Mouse (Mus musculus) cerebellum, adult 9-11 months (tissue): ENCODE results near the gene Shroom4.
"Not testable (repeated sequence)": the region's sequence is repeated elsewhere in the genome, so short reads cannot be mapped to it uniquely, and the experiment has no call there.

Experiments used
- DNase-seq: peaks from one replicate; pipeline ENCODE4 v3.0.0; 2022

Shroom4 gene

DNA sequence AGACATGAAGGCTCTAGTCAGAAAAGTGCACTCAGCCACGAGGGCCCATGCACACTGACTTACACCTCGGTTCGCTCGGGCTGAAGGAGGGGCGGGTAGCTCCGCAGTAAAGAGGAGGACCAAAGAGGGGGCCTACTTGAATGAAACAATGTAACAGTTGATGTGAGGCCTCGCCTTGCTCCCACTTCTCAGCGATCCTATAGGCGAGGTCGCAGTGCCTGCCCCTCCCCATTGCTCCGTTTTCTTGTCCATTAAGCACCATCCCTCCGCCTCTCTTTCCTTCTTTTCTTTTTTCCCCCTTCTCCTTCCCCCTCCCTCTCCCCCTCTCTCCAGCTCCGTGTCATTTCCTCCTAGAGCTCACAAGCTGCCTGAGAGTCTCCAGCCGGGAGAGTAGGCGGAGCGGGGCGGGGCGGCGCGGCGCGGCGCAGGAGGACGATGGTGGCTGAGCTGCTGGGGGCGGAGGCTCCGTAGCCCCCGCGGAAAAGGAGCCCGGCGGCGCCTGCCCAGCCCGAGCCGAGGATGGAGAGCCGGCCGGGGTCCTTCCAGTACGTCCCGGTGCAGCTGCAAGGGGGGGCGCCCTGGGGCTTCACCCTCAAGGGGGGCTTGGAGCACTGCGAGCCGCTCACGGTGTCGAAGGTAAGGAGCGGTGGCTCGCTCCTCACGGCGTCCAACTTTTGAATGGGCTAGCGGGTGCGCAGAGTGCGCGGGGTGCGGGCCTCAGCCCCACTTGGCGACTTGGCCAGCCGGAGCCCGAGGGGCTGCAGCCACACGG lies at the start of gene Shroom4:
Shroom4 (plus strand) TSS at position 229 of the 772 bp plus-strand sequence.
- DNase-seq: peak; percentile 47

DNA sequence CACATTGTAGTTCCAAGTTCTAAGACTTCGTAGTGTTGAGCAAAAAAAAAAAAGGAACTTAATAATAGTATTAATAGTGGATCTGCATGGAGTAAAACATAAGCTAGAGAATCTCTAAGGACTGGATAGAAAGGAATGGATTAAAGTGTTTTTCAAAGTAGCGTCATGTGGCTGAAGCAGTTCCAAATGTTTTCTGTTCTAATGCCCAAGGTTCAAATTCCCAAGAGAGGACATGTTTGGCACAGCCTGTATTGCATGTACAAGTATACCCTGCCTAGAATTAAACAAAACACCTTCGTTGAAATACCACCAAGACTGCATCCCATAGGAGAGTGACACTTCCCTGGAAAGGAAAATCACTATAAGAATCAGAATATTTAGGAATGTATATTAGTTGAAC lies 42.8 kb upstream of the Shroom4 start:
- DNase-seq: no peak

DNA sequence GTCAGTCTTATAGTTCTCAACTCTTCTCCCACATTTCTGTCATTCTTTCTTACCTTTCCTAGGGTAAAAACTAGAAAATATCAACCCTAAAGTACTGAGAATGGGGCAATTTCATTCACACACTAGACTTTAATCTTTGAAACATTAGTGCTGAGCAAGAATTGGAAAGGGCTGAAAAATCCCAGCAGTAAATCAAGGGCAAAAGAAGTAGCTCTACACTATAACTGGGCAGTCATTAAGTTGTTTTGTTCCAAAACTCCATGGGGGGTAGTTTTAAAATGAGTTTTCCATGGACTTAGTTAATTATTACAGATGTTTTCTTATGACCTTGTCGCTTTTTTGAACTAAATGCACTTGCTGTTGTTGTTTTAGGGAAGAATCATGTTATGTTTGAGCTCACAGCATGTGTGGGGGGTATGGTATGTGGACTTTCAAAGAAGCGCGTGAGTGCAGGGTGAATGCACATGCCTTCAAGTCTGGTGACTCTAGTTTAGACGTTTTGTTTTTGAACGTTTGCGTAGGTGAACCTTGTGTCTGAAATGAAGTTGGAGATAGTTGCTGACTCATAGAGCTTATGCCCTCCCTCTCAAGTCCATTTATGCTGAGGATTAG lies 42.0 kb upstream of the Shroom4 start:
- DNase-seq: no peak

DNA sequence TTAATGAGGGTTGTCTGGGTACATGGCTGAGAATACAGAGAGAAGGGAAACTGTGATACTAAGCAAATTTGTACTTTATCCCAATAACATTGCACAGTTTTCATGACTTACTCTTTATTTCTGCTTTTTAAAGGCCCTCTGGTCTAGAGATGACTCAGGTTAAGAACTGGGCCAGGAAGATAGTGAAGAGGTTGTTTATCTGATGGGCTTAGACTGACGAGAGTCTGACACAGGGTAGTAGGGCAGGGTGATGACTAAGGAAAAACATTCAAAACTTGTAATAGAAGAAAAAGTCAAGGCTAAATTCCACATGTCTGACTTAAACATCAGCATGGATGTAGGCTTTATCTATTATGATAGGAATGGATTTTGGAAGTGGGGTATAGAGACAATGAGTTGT lies 30.8 kb upstream of the Shroom4 start:
- DNase-seq: no peak

DNA sequence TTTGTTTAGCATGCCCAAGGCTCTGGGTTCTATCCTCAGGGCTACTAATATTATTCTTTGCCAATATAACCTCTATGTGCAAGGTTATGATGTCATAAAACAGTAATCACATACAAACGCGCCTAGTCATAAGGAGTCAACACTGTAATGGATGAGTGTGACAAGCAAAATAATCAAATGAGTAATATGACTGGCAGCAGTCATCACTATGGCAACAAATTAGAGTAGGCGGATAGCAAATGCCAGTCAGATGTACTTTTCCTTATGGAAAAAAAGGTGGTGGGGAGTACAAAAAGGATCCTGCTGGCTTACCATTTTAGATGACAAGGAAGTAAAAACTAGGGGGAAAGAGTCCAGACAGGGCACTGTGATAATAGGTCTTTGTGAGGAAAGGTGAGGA lies 28.9 kb upstream of the Shroom4 start:
- no peak for DNase-seq

DNA sequence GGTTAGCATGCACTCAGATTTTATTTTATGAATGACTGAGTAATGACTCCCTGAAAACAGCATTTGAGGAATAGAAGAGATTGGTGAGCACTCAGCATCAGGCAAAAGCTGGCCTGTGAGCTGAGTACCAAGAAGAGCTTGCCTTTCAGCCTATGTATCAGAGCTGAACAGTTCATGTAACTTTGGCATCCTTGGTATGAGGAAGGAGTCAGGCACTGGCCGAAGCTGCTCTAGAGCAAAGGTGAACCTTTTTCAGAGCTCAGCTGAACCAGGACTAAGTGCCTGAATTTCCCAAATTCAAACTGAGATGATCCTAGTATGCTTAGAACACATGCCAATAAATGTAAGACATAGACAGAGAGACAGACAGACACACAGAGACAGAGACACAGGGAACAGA lies 5.8 kb upstream of the Shroom4 start:
- no peak for DNase-seq

DNA sequence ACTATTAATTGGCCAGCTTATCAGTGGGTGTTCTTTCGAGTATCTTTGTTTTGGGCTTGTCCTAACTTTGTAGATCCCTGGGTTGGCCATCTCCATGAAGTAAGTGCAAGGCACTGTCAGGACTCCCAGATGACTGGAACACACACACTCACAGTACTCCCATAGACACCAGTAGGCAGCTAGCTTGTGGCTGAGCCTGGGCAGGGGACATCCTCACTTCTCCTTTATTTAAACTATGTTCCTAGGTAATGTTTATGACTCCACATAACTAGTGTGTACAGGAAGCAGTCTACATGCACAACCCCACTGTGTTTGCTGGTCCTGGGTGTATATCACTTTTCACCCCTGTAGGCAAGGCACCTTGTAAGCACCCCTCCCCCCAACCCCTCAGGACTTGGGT lies 461 bp upstream of the Shroom4 start:
- no peak for DNase-seq

DNA sequence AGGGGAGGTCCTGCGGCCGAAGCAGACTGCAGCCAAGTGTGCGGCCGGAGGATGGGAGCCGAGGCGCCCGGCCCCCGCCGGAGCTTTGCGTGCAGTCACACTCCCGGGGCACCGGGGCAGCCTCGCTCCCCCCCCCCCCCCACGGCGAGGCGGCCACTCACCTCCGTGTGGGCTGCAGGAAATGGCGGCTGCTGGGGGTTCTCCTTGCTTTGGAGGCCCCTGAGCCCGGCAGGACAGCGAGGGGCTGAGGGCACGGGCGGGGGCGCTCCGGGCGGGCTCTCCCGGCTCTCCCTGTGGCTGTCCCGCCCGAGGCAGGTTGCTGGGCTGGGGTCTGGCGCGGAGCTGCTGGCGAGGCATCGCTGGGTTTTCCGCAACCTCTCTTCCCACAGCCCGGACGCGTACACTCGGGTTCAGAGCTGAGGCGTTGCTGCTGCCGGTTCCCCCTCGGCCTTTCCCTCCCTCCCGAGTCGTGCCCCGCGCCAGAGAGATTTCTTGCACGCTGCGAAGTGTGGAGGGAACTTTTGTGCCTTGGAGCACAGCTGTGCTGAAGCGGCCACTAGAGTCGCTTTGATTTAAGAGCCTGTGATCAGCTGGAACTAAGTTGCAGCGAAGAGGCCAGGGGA lies 855 bp downstream of the Shroom4 start:
- peak; percentile 5 for DNase-seq

DNA sequence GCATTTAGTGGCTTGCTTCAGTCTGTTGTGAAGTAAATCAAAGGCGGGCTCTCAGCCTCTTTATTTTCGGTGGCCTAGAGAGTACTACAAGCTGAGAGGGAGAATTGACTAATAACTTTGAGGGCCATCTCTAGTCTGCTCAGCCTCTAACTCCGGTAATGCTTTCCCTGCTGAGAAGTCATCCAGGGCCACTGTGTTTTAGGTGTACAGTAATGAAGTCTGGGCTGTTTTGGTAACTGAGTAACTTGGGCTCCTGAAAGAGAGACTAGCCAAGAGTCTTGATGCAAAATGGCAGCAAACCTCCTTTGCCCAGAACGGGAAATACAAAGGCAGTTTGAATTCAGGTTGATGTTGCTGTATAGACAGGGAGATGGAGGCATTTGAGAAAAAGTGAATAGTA lies 3.3 kb downstream of the Shroom4 start:
- DNase-seq: no peak

DNA sequence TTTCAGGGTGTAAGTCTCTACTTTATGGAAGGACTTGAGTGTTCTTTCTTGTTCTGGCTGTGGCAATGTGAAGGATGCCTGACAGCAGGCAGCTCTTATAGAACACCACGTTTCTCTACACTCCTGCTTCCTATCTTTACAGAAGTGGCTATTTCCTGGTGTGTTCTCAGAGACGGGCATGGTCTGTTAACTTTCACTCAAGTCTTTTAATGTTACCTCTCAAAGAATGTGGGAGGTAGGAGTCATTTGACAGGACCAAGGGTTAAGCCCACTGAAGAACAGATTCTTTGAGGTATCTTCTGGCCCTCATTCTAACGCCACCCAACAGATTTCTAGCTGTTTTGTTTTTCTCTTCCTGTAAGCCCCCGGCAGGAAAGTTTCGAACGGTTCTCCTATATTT lies 9.5 kb downstream of the Shroom4 start:
- DNase-seq: no peak

DNA sequence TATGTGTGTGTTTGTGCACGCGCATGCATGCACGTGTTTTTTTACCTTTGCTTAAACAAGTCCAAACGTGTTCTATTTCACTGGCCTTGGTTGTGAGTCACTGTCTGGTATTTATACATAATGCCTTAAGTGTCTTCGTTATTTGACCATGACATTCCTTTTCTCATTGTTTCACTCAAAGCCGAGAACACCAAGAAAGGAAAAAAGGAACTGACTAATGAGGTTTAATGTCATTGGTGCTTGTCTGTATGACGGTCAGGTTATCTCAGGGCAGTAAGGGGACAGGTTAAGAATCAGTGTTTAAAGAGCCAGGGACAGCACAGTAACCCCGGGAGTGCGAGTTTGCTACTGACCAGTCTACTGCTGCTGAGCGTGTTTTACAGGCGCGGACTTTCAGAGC lies 15.8 kb downstream of the Shroom4 start:
- no peak for DNase-seq

DNA sequence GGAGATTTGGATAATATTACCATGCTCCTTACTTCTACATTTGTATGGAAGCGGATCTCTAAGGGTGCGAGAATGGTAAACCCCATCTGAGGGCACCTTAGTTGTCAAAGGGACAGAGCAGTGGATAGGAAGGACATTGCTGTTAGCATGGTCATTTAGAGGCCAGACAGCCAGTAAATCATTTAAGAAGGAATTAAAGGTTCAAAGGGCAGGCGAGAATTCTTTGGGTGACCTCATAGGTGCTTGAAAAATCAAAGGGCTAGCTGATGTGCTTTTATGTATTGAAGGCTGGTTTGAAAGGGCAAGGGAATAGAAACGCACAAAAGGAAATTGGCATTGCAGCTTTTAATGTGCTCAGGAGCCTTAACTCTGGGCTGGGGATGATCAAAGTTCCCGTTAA lies 16.3 kb downstream of the Shroom4 start:
- no peak for DNase-seq

DNA sequence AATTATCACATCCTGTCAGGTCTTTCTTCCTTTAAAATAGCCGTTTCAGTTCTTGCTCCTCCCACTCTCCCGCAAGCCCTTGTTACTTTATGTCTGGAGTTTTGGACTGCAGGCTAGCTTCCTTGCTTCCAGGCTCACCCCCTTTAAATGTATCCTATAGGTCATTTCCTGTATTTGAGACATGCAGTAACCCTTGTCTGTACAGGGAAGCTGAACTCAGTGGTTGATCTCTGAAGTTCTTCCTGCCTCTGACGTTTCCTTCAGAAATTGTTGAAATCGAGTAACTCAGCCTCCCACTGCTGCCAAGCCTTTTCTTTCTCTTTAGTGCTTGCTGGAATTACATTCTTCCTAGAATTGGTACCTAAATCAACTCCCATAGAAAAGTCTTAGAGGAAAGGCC lies 18.5 kb downstream of the Shroom4 start:
- no peak for DNase-seq

DNA sequence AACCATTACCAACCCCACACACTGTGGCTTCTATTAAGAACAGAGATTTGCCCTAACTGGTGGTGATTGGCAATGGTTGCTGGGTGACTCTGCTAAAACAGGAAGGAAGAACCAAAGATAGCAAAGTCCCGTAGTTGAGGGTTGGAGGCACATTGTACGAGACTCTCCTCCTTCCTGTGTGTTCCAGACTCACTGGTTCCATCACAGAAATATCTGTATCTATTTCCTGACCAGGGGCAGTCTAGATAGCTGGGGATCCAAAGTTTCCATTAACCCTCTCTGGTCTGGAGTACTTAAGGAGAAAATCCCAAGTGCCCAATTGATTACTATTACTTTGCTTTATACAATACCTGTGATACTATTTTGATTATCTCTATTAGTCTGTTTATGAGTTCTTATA lies 35.6 kb downstream of the Shroom4 start:
- no peak for DNase-seq

DNA sequence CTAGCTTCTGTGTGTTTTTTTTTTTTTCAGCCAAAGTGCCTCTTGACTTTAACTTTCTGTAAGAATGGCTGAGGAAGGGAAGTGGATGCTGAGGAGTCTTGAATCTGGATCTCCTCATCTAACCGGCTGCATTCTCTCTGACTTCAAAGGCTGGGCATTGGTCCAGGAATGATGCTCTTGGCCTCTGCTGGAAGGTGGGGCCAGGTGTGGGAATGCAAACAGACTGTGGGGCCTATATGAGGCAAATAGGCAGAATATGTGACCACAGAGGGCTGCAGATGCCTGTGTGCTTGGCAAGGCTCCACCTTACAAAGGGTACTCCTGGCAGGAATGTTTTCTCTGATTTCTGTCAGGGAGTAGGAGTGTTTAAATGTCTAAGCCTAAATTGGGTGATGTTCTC lies 46.8 kb downstream of the Shroom4 start:
- DNase-seq: no peak

DNA sequence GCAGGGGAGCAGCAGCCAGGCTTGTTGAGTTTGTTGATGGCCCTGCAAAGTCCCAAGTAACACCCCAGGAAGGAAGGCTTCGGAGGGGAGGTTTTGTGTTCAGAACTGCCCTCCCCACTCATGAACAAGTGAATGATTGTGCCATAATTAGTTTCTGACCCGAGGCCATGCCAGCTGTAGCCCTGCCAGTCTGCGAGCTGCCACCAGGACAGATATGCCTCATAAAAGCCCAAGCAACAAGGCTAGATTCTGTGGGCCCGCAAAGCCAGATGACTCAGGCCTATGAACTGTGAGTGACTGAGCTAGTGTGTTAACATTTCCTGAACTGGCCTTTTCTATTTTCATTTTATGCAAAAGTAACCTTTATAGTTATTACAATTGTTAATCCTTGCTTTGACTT lies 48.3 kb downstream of the Shroom4 start:
- no peak for DNase-seq

DNA sequence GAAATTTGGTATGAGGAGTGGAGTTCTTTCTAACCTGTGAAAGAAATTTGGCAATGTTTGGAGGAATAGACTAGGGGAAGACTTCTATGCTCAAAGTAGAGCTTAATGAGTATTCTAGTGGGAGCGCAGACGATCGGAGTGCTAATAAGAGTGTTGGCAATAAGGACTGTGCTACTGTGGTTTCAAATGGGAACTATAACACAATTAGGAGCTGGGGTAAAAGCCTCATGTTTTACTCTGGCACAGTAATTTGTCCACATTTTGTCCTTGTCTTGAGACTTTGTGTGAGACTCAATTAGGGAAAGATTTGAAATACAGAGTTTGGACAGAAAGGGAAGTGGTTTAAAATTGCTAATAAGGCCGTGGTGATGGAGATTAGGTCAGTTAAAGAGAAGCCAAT lies 53.6 kb downstream of the Shroom4 start:
- no peak for DNase-seq

DNA sequence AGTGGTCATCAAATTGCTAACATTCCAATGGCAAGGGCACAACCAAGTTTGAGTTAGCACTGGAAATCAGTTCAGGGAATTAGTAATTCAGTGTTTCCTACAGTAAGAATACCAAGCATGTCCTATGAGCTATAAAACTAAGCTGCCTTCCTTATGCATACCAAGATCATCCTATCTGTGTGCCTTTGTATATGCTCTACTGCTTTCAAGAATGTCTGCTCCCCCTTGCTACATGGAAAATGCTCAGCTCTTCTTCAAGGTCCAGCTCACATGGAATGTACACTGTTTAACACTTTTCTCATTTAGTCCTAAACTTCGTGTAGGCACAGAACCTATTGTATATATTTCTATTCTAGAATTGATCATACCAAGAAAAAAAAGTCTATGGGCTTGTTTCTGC lies 69.6 kb downstream of the Shroom4 start:
- not testable (repeated sequence) for DNase-seq

DNA sequence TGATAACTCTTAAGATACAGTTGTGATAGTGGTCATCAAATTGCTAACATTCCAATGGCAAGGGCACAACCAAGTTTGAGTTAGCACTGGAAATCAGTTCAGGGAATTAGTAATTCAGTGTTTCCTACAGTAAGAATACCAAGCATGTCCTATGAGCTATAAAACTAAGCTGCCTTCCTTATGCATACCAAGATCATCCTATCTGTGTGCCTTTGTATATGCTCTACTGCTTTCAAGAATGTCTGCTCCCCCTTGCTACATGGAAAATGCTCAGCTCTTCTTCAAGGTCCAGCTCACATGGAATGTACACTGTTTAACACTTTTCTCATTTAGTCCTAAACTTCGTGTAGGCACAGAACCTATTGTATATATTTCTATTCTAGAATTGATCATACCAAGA lies 72.9 kb downstream of the Shroom4 start:
- DNase-seq: not testable (repeated sequence)

DNA sequence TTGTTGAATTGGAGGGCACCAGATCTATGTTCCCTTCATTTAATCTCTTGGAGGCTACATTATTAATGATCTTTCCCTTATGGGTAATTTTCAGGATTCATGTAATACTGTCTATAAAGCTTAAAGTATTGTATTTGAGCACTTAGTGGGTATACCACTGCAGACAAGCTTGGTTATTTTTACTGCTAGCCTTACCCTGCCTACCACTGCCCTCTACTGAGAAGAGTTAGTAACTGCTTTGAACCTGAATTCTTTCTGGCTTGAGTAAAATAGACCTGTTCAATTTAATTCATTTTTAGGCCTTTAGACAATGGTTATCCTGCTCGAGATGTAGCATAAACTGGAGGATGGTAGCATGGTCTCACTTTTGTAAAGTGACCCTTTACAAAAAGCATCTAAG lies 75.5 kb downstream of the Shroom4 start:
- DNase-seq: no peak

DNA sequence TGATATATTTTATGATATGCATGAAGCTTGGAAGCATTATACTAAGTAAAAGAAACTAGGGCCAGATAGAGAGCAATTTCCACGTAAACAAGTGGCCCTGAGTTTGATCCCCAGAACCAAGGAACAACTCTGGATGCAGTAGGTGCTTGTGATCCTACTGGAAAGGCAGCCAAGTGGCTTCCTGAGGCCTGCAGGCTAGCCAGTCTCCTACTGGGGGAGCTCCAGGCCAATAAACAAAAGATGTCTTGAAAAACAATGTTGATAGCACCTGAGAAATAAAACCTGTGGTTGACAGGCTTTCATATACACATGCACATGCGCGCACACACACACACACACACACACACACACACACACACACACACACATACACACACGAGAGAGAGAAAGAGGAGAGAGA lies 82.6 kb downstream of the Shroom4 start:
- no peak for DNase-seq

DNA sequence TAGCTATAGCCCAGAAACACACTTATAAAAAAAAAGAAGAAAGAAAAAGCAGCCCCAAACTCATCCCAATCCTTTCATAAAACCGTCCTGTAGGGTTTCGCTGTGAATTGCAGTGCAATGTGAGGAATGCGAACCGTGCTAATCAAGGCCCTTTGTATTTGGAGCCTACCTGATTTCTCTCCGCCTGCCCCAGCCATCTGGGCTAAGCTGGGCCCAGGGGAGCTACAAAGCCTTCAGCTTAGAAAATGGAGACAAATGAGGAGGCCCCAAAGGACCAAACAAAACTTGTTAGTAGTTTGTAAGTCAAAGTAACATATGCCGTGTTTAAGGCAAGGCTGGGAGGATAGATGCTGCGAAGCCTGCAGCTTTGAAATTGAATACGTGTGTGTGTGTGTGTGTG lies 84.2 kb downstream of the Shroom4 start:
- no peak for DNase-seq

DNA sequence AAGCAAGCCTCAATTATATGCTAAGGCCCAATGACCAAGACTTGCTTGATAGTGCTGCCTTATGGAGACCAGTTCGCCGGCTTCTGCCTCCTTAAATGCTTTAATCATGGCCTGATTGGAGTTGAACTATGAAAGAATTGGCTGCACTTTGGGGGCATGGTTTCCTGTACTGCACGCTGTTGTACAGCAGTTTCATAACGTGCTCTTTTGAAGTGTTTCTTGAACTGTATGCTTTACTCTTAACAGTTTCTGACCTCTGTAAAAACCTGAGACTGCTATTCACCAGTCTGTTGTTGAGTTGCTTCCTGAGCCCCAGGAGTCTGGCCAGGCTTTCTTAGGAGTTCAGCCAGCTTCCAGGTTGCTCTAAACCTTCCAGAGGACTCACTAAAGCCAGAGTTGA lies 90.8 kb downstream of the Shroom4 start:
- no peak for DNase-seq

DNA sequence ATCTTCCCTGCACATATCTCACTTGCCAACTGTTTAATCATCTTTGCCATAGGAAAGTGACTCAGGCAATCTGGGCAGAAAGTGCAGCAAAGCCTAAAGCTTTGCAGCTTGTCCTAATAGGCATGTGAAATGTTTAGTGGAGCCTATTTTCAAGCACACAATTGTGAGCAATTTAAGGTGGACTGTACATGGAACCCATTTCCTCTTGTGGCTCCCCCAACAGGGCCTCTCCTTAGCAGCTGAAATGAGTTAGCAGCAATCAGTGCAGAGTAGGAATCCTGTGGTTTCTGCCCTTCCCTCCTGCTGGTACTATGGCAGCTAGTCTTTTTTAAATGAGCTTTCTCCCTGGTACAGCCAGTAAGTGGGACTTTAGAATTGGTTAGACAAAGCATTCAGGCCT lies 95.8 kb downstream of the Shroom4 start:
- DNase-seq: no peak

DNA sequence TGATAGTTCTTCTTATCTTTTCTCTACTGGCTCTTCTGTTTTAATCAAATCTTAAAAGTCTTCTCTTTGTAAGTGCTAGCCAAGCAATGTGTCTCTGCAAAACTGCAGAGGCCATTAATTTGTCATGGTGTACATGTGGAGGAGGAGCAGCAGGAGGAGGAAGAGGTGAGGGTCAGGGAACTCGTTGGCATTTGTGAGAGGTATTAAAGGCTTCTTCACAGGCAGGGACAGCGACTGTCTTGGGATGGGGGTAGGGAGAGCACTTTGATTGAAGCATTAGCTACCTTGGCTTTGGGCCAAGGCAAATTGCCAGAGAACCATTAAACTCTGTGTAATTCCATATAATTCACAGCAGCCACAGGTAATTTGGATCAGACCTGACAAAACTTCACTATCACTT lies 96.7 kb downstream of the Shroom4 start:
- no peak for DNase-seq
